Mouse (Mus musculus) left cerebral cortex, postnatal 14 days (tissue): ENCODE data around the gene Tmsb4x. TPM values are rescaled to one million over a fixed set of nuclear protein-coding genes. Genes with fewer than 3 reads are reported as not detected.

Experiments used
- DNase-seq, 2 experiments: peaks; one replicate each; pipeline ENCODE4 v3.0.0; 2021 to 2022; ENCODE audit warnings: low spot score in 2 of 2, mixed read lengths in 1 of 2
- intact Hi-C: fragments of 180-260 bp; cut with DNase I; formaldehyde crosslinking; loops from one replicate; pipeline ENCODE4 v1.15.1; 2025
- long read RNA-seq, 2 experiments: library from polyadenylated mRNA; stranded (forward); transcript quantifications; one replicate each; pipeline ENCODE4 v2.0.0; 2021
- total RNA-seq, 2 experiments: library from RNA; stranded (reverse); gene quantifications; 2 replicates each; pipeline ENCODE4 v1.2.3; 2021

Tmsb4x gene
- total RNA-seq: 1,000 to 10,000 TPM; 1,077 to 1,206 TPM
- long read RNA-seq, experiment 1, transcript Tmsb4x-201 (3 exons, 768 nt): major isoform, 293 of 318 reads
- long read RNA-seq, experiment 1, partial matches to known transcripts: 1 of 318 reads
- long read RNA-seq, experiment 1, other reads (novel, unspliced or antisense): 20 of 318 reads
- long read RNA-seq, experiment 2, transcript Tmsb4x-201 (3 exons, 768 nt): major isoform, 195 of 207 reads
- long read RNA-seq, experiment 2, partial matches to known transcripts: 1 of 207 reads
- long read RNA-seq, experiment 2, other reads (novel, unspliced or antisense): 10 of 207 reads

DNA sequence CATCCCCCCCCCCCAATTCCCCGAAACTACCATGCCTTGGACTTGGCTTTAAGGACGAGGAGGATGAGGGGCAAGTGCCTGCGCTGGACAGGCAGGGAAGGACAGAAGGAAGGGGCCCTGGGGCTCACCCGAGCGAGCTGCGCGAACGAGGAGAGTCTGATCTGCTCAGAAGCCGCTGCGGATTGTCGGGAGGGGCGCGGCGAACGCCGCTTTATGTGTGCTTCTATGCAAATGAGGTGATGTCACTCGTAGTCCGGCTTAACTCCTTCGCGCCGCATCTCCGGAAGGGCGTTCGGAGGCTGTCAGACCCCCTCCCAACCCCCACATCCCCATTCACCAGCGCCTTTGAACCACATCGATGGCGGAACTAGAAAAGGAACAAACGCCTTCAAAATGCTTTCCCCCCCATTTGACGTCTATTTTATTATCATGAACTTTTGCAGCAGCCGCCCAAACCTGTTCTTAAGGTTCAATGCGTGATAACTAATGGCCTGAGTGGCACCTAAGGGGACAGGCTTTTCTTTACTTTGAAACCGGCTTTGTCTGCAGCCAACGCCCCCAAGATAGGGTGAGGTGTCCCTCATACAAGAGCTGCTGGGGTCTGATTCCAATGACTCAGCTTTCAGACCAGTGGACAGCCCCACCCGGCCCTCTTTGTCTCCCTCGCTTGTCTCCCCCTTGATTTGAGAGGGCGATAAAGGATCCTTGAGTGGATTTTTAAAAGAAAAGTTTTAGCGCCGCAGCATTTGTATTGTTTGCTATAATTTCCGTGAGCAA lies at the start of gene Tmsb4x:
TSS of gene Tmsb4x (minus strand) at position 338 of the 777 bp plus-strand sequence.
- intact Hi-C loops: loop anchor here (10.0 kb wide), 3 partner anchors 104 to 544 kb away; no protein-coding TSS in a partner anchor
- peak; percentile 82 to 84 for DNase-seq

DNA sequence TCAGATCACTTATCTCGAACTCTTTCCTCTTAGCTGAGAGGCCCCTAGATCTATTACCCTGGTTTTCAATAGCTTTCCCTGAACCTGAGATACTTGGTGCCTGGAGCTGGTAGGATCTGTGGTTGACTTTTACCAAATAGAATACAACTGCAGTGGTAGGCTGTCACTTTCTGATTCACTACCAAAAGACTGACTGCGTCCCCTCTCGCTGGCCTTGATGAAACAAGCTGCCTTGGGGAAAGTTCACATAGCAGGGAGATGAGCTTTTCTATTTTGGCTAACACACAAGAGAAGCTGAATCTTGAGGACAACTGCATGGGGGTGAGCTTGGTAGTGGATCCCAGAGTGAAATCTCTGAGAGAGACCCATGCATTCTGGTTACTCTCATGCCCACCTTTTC lies 32.6 kb upstream of the Tmsb4x start:
- intact Hi-C loops: no loop called here
- no peak for DNase-seq

DNA sequence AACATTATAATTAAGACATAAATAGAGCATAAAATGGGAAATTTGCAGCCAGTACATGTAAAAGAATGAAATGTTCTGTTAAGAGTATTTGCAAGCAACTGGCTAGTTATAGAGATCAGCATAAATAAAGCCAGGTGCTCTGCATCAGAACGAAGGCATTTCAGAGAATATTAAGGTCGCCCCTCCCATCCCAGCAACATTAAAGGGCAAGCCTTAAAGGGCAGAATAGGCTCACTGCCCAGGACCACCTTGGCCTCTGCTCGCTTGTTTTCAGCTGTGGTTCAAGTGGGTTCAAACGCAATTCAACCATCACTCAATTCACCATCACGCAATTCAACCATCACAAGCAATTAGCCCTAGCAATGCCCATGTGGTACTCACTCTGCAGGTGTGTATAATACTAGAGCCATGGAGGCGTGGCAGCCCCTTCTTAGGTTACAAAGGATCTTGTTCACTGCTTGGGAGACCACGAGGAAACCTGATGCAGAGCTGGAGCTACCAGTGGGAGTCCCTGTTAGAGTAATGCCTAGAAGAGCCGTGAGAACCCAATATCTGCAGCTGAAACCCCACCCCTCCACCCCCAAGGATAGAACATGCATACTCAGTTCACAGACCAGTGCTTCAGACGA lies 30.3 kb upstream of the Tmsb4x start:
- intact Hi-C loops: loop anchor here (10.0 kb wide), 1 partner anchor 1075 kb away; no protein-coding TSS in a partner anchor
- no peak for DNase-seq

DNA sequence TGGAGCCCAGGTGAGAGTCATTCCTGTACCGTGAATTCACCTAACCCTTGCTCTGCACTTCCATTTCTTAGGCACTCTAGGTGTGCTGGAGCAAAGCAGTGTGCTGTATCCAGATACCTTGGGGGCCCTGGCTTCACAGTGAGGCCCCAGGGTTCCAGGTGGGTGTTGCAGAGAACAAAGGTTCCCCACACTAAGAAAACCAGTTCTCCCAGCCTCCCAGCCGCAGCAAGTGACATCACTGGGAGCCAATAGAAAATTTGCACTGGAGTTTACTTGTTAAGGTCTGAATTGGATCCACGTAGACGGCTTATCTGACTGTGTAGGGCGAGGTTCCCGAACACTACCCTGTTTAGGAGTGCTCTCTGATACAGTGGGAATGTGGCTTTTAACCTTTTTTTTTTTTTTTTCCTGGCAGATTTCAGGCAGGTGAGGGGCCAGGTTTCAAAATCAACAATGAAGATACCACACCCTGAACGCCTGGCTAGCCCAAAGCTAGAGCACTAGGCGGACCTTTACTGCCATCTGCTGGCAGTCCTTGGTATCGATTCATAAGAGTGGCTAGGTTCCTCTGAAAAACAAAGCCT lies 24.1 kb upstream of the Tmsb4x start:
- intact Hi-C loops: loop anchor here (1.0 to 10.0 kb wide), 2 partner anchors 572 to 1068 kb away; no protein-coding TSS in a partner anchor
- peak; percentile 47 to 85 for DNase-seq

DNA sequence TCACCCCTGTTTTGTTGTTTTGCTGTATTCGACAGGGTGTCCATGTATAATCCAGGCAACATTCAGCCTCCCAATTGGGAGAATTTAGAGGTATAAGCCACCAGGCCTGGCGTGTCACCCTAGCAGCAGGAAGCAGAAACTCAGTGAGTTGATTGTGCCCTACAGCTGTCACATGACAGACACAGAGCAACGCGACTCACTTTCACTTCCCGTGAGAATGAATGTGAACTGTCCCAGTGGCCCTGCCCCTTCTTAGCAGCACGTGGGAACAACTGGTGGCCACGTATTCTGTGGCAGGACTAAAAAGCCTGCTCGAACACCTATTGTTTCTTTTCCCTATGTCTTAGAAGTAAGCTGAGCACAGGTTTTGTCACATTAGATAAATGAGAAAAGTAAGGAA lies 22.0 kb upstream of the Tmsb4x start:
- DNase-seq: peak in 1 of 2 experiments; percentile 12
- intact Hi-C loops: loop anchor here (10.0 kb wide), 1 partner anchor 1066 kb away; no protein-coding TSS in a partner anchor

DNA sequence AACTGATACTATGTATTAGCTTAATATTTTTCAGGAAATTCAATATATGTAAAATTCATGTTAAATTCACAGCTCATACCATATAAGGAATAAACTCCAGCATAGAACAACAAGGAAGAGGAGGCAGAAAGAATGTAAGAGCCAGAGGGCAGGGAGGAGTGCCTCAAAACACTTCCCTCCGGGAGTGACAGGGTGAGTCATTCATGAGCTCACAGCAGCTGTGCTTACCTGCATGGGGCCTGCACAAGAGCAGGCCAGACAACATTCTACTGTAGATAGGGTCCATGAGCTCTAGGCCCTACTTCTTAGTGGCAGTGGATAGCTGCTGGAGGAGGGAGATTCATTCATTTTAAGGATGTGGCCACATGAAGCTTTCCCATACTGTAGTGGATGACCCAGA lies 20.7 kb upstream of the Tmsb4x start:
- no peak for DNase-seq
- intact Hi-C loops: loop anchor here (10.0 kb wide), 1 partner anchor 1065 kb away; no protein-coding TSS in a partner anchor

DNA sequence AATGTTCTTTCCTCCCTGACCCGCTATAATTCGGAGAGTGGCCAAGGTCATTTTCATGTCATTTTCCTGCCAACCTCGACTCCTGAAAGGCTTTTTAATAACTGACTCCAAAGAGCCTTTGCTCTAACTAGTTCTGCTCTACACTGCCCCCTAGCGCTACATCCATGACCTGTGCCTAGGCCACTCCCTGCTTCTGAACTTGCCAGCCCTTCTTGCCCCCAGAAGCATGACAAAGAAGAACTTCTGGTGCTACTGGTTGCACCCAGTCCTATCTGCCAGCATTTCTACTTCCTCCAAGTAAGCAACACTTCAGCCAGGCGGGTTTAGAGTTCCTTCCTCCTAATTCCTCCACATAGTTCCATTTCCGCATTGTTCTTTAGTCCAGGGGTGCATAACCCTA lies 20.1 kb upstream of the Tmsb4x start:
- peak; percentile 31 to 57 for DNase-seq
- intact Hi-C loops: no loop called here

DNA sequence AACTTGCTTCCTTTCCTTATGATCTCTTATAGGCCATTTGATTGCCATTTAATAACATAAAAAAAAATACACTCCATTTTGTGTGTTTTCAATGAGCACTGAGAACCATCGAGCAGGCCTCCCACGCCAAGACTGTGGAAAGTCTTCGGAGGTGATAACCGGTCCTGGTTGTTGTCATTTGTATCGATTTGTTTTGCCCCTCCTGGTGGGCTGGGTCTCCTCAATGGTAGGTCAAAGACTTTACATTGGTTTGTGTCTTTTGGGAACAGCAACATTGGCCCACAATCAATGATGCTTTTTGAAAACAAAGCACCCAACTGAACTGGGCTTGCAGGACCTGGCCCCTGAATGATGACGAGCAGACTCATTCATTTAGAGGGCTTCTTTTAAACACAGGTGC lies 18.6 kb upstream of the Tmsb4x start:
- intact Hi-C loops: no loop called here
- no peak for DNase-seq

DNA sequence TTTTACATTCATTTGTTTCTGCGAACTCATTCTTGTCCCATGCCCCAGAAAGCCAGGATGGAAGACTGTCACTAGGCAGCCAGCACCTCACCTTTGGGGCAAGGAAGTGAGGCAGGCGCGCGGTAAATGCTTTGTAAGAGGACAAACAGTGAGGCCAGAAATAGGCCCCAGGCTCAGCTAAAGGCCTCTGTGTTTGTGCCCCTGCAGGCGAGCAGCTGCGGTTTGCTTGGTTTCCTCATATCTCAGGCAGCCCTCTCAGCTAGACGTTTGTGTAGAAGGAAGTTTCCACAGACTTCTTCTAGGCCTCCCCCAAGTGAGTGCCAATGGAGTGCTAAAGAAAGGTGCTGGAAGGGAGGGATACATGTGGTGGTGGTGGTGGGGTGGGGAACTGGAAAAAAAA lies 18.0 kb upstream of the Tmsb4x start:
- no peak for DNase-seq
- intact Hi-C loops: no loop called here

DNA sequence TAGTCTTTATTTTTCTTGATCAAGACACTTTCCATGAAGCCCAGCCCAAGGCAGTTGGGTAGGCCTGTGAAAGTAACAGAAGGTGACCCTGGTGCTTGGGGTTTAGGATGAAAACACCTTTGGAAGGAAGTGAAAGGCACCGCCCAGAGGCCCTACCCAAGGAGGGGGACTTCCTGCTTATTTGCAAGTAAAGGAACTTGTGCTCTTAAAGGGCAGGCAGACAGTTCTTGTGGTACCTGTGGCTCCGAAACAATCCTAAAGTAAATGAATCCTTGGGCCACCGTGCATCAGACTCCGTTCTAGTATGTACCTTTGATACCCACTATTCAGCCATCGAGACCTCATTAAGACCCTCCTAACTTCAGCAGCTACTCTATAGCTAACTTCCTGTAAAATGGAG lies 17.5 kb upstream of the Tmsb4x start:
- DNase-seq: no peak
- intact Hi-C loops: no loop called here

DNA sequence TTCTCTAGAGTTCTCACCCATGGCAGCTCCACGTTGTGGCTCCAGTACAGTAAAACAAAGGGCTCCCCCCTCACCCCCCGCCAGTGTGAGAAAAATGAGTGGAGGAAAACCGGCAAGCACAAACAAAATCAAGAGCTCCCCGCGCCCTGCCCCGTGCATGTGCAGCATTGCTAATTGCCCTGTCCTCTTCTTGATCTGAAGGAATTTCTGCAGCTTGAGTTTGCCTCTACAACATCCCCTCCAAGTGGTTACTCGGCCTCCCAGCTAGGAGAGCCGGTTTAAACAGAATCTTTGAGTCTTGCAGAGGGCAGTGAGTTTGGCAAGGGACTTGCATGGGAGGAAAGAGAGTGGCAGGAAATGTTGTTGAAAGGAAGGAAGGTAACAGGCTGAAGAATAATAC lies 3.6 kb upstream of the Tmsb4x start:
- peak in 1 of 2 experiments; percentile 35 for DNase-seq
- intact Hi-C loops: no loop called here

DNA sequence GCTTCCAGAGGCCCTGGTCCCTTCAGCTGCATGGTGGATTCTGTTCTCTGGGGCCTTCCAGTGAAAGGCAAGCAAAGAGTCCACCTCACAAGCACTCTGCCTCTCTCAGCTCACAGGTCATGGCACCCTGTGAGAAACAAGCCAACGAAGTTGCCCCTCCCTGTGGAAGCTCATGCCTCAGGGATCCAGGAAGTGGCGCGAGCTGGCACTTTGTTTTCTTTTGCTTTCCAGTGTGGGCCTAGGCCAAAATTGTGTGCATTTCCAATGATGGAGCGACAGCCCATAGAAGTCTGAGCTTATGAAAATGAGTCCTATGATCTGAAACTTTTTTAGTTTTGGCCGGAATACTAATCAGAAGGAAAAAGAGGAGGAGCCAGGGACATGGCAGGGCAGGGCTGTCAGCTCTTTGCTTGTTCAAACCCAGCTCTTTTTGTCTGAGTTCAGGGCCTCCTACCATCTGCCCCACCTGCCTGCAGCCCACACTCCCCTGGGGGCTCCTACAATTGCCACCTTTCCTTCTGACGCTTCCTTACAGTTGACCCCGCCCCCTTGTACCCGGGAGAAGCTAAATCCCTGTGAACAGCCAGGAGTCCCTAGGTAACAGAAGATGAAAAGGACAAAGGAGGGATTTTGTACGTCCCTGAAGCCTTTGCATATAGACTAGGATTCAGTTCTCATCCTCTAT lies 2.9 kb upstream of the Tmsb4x start:
- intact Hi-C loops: no loop called here

DNA sequence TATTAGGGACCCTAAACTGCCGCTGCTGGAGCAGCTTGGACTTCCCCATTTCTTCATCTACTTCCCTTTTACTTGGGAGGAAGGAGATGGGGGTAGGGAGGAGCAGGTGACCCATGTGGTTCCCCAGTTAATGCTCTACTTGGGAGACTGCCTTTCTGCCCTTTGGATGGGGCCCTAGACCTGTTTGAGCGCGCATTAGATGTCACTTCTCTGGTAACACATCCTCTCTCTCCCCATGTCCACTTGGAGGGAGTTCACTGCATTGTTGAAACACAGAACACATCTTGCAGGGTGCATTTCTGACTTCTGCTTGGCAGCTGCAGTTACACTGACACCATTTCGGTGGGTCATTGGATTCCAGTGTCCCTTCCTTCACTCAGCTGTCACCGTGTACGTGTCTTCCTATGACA lies 1.2 kb upstream of the Tmsb4x start:
- peak in 1 of 2 experiments; percentile 22 for DNase-seq
- intact Hi-C loops: no loop called here

More for the DNA sequence above, 2.9 kb upstream of the Tmsb4x start:
- no peak for DNase-seq

DNA sequence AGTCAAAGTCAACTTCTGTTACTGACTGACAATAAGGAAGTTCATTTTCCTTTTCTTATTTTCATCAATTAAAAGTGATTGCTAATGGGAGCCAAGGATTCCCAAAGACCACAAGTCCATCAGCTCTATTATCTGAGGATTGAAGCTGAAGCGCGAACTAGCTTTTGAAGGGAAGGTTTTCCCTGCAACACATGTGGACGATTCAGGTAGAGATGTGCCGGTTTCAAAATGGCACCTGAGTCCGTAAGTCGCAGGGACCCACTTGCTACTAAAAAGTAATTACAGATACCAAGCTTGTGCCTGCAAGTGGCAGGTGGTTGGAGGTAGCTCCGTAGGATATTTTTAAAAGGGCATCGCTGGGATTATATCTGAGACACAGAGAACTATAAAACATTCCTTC lies 713 bp upstream of the Tmsb4x start:
- intact Hi-C loops: loop anchor here (10.0 kb wide), 3 partner anchors 105 to 545 kb away; no protein-coding TSS in a partner anchor
- no peak for DNase-seq

DNA sequence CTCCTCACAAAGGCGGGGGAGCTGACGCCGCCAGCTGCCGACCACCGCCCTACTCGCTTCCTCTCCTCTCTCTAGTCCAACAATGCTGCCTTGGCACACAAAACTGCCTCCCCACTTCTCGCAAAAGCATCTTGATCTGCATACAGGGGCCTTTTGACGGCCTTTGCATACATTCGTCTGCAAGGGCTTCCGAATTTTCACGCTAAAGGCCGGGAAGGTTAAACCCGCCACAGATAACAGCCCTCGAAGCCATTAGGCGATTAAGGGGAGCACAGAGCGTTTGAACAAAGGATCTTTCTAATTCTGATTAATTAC lies 652 bp downstream of the Tmsb4x start:
- DNase-seq: peak; percentile 28 to 43
- intact Hi-C loops: loop anchor here (10.0 kb wide), 3 partner anchors 104 to 544 kb away; no protein-coding TSS in a partner anchor

DNA sequence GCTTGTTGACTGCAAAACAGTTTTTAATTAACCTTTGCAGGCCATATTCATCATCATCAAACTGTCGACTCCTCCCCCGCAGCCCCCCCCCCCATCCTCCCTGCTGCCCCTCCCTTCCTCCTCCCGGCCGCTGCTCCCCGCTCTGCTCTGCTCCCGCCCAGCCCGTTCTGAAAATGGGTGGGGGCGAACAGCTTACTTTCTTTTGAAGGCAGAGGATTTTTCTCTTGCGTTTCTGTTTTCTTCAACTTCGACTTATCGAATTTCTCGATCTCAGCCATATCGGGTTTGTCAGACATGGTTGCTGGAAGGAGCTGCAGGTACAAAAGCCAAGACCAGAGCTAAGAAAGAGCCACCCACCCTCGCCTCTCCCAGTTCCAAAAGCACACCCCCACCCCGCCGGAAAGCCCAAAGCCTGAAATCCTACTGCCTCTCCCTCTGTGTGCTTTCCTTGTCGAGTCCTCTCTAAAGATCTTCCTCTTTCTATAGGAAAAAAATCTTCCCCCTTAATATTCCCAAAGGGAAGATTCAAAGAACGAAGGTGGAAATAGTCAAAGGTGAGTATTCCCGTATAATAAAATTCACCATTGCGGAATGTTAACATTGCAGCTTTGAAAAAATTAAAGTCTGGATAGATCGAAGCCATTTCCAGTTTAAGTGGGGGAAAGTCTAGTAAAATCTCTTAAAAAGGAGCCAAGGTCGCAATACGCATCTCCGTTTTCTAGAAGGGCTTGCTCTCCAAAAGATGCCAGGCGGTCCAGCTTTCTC lies 1.2 kb downstream of the Tmsb4x start:
- peak in 1 of 2 experiments; percentile 6 for DNase-seq
- intact Hi-C loops: loop anchor here (10.0 kb wide), 3 partner anchors 103 to 543 kb away; no protein-coding TSS in a partner anchor

DNA sequence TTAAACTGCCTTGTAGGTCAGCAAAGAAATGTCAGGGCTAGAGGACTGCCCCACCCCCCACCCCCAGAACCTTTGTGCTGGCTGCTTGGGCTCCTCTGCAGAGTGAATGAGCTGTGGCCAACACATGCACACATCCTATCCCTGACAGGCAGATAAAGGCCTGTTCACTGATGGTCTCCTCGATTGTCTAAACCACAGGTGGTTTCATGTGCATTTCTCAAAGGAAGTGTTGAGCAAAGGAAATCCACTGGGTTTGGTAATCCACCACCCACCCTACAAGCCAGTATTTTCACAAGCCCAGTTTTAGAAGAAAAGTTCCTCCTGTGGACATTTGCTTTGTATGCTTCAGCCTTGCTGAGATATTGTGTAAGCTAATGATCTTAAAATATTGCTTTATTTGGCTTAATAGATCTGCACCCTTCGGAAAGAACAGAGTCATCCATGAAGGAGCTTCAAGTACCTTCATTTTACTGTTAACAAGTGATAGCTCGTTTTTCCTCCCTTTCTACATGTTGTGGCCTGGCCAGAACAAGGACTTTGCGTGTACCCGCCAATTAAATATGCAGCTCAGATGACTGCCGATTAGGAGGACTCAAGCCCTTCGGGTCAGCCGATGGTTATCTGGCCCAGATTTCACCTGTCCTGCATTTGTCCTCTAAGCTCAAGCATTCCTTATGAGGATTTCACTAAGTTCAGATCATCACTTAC lies 3.1 kb downstream of the Tmsb4x start:
- DNase-seq: no peak
- intact Hi-C loops: loop anchor here (10.0 kb wide), 3 partner anchors 101 to 541 kb away; no protein-coding TSS in a partner anchor

DNA sequence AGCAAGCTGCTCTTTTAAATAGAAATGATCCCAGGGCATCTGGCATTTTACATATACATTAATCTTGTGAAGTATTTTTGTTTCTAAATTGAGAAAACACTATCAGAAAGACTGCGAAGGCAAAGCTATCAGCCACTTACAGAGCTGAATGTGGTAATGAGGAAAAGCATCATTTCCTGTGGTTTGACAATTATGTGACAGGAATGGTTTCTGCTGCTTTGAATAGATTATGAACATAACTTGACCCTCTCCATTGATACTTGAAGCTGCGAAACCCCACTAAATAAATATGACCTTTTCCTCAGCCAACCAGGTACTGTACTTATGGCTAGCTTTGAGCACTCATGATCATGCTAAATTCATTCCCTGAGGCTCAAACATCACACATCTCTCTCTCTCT lies 7.8 kb downstream of the Tmsb4x start:
- no peak for DNase-seq
- intact Hi-C loops: loop anchor here (10.0 kb wide), 3 partner anchors 97 to 537 kb away; no protein-coding TSS in a partner anchor
